Mouse (Mus musculus): ENCODE data around the gene Gm49366. TPM values are rescaled to one million over a fixed set of nuclear protein-coding genes. Genes with fewer than 3 reads are reported as not detected.

Gm49366 gene
- polyA plus RNA-seq, 1 experiment from 2014 or later = not detected

Other genes with a start within 250 kb of the Gm49366 start
- 26.4 and 34.1 TPM in 2 replicates for gene Numb, start 117.0 kb upstream of the Gm49366 start, polyA plus RNA-seq (2014; fragmentation: Nextera tagmentation; extraction: Ambion mirVana)
- gene Riox1, start 88.3 kb upstream of the Gm49366 start, polyA plus RNA-seq (2014; fragmentation: Nextera tagmentation; extraction: Ambion mirVana) = 14.1 and 16.2 TPM in 2 replicates
- gene Heatr4, start 54.1 kb upstream of the Gm49366 start, polyA plus RNA-seq (2014; fragmentation: Nextera tagmentation; extraction: Ambion mirVana) = not detected in 2 replicates
- gene Acot2, start 51.1 kb upstream of the Gm49366 start, polyA plus RNA-seq (2014; fragmentation: Nextera tagmentation; extraction: Ambion mirVana) = 32.7 and 37.5 TPM in 2 replicates
- gene Acot1, start 29.4 kb upstream of the Gm49366 start, polyA plus RNA-seq (2014; fragmentation: Nextera tagmentation; extraction: Ambion mirVana) = 48.9 and 55.2 TPM in 2 replicates
- 1.3 and 3.4 TPM in 2 replicates for gene Acot4, start 556 bp upstream of the Gm49366 start, polyA plus RNA-seq (2014; fragmentation: Nextera tagmentation; extraction: Ambion mirVana)
- gene Acot3, start 13.2 kb downstream of the Gm49366 start, polyA plus RNA-seq (2014; fragmentation: Nextera tagmentation; extraction: Ambion mirVana) = 0.55 and 0.79 TPM in 2 replicates
- gene Acot5, start 30.4 kb downstream of the Gm49366 start, polyA plus RNA-seq (2014; fragmentation: Nextera tagmentation; extraction: Ambion mirVana) = not detected in 2 replicates
- gene Acot6, start 61.7 kb downstream of the Gm49366 start, polyA plus RNA-seq (2014; fragmentation: Nextera tagmentation; extraction: Ambion mirVana) = 1.7 and 2.0 TPM in 2 replicates
- gene Dnal1, start 75.4 kb downstream of the Gm49366 start, polyA plus RNA-seq (2014; fragmentation: Nextera tagmentation; extraction: Ambion mirVana) = 5.1 and 5.5 TPM in 2 replicates
- 0.24 and 0.51 TPM in 2 replicates for gene Pnma1, start 109.6 kb downstream of the Gm49366 start, polyA plus RNA-seq (2014; fragmentation: Nextera tagmentation; extraction: Ambion mirVana)
- 5.8 and 9.3 TPM in 2 replicates for gene Elmsan1, start 179.9 kb downstream of the Gm49366 start, polyA plus RNA-seq (2014; fragmentation: Nextera tagmentation; extraction: Ambion mirVana)
- gene Ptgr2, start 246.3 kb downstream of the Gm49366 start, polyA plus RNA-seq (2014; fragmentation: Nextera tagmentation; extraction: Ambion mirVana) = 12.8 and 21.1 TPM in 2 replicates

Measured in kidney, embryonic 14.5 days (tissue).